In genomic region chr1:187454431-187454830, GRCm38 (mm10) we compare ENCODE assay signal across 10 mouse cellular contexts.
DNase-seq lines count a peak whose midpoint lies in the region; ATAC-seq and TF ChIP-seq lines count a peak whose summit lies in the region.
"Had no signal": no experiment of that assay in that cellular context is flagged by ENCODE, and none has a peak within 500 bp of the region (broad histone marks: within the 10 kb centered on the region; RNA-seq: fewer than 3 reads in every experiment).

No protein-coding gene starts in this region.

- intact Hi-C loops in gastrocnemius, postnatal 14 days (cut with DNase I; ENCODE audit: low total_unique reads) = loop anchor here (10.0 kb wide), 1 partner anchor 520 kb away; no protein-coding TSS in a partner anchor
- intact Hi-C loops in gastrocnemius, postnatal 36 days (cut with DNase I) = loop anchor here (5.0 to 10.0 kb wide), 2 partner anchors 320 to 518 kb away; no protein-coding TSS in a partner anchor

- no peaks in the 10 kb centered on the region for H3K27me3 ChIP-seq in liver, postnatal 0 days (ENCODE audit: insufficient read depth, low read length)
- H3K27me3 ChIP-seq in Patski = no peaks in the 10 kb centered on the region
- H3K27me3 ChIP-seq: forebrain, embryonic 13.5 days; heart, embryonic 15.5 days had no signal

- ATAC-seq in liver, postnatal 0 days = no peak
- ATAC-seq in Patski = no peak
- ATAC-seq: forebrain, embryonic 13.5 days had no signal

- H3K4me1 ChIP-seq in liver, postnatal 0 days (ENCODE audit: insufficient read depth) = no peaks in the 10 kb centered on the region
- H3K4me1 ChIP-seq: heart, embryonic 15.5 days had no signal

- H3K4me3 ChIP-seq in liver, postnatal 0 days (ENCODE audit: low read depth, low read length) = no peak overlapping the region
- H3K4me3 ChIP-seq: forebrain, embryonic 13.5 days; heart, embryonic 15.5 days had no signal

- no peak for TF ChIP-seq EP300 in liver, postnatal 0 days (IDR thresholded peaks at IDR 0.05; ENCODE audit: low read depth)

- H3K27ac ChIP-seq in liver, postnatal 0 days (ENCODE audit: low read depth) = no peak overlapping the region
- H3K27ac ChIP-seq: forebrain, embryonic 13.5 days; heart, embryonic 15.5 days had no signal

- POLR2A ChIA-PET in Patski (lab: Charles Lee) = no interaction called here

- CTCF ChIA-PET in Patski (lab: Charles Lee) = no interaction called here

- no peak overlapping the region for H3K9ac ChIP-seq in liver, postnatal 0 days (replicated peaks)
- H3K9ac ChIP-seq: forebrain, embryonic 13.5 days; heart, embryonic 15.5 days had no signal

- peak; percentile 7 for DNase-seq in gastrocnemius, postnatal 14 days
- no peak for DNase-seq in gastrocnemius, postnatal 36 days
- peak; percentile 26 for DNase-seq in liver, postnatal 0 days
- DNase-seq in liver (no peak), Patski (ENCODE audit: low read depth, low spot score) (no peak)
- peak; percentile 56 to 79 for DNase-seq in kidney, postnatal 36 days
- DNase-seq in frontal cortex, postnatal 14 days (ENCODE audit: low spot score in 2 of 2) = no peak
- DNase-seq in layer of hippocampus, adult 9-11 months = no peak

- WGBS in liver, postnatal 0 days (ENCODE audit: insufficient replicate concordance) = 58% methylated on average over 5 of the region's 5 CpGs

- no peak overlapping the region for H3K4me2 ChIP-seq in liver, postnatal 0 days (ENCODE audit: low read depth, low read length)
- H3K4me2 ChIP-seq: forebrain, embryonic 13.5 days; heart, embryonic 15.5 days had no signal

- no peaks in the 10 kb centered on the region for H3K36me3 ChIP-seq in liver, postnatal 0 days (replicated peaks; ENCODE audit: insufficient read depth, low read length)
- H3K36me3 ChIP-seq: heart, embryonic 15.5 days had no signal

- no peaks in the 10 kb centered on the region for H3K9me3 ChIP-seq in liver, postnatal 0 days (ENCODE audit: low read length)
- H3K9me3 ChIP-seq: forebrain, embryonic 13.5 days; heart, embryonic 15.5 days had no signal

- in situ Hi-C loops in Patski (cut with MboI; ENCODE audit: low pct_unique_long_range_greater_than_20kb) = loop anchor here (5.0 to 10.0 kb wide), 2 partner anchors 310 to 523 kb away; no protein-coding TSS in a partner anchor

- peak; percentile 54 for TF ChIP-seq CTCF in liver, postnatal 0 days (IDR thresholded peaks at IDR 0.05; ENCODE audit: low read depth)
- peak; percentile 63 for TF ChIP-seq CTCF in Patski (IDR thresholded peaks at IDR 0.05)

Comparison
In these comparisons a context has a peak if more than half of its experiments do, and no peak if none do; other contexts are left out.
1. DNase-seq: peak in gastrocnemius, postnatal 14 days (single experiment), liver, postnatal 0 days (single experiment) and kidney, postnatal 36 days (2 of 2); none in gastrocnemius, postnatal 36 days (0 of 2), liver (single experiment), Patski (single experiment), frontal cortex, postnatal 14 days (0 of 2) and layer of hippocampus, adult 9-11 months (single experiment).